Mouse (Mus musculus) thymus, postnatal 14 days (tissue): Measurements from ENCODE around the gene Lypd8.
"Not testable (repeated sequence)": the region's sequence is repeated elsewhere in the genome, so short reads cannot be mapped to it uniquely, and the experiment has no call there.

Source experiments
- DNase-seq: peaks from one replicate; pipeline ENCODE4 v3.0.0; 2021

The Lypd8 gene

DNA sequence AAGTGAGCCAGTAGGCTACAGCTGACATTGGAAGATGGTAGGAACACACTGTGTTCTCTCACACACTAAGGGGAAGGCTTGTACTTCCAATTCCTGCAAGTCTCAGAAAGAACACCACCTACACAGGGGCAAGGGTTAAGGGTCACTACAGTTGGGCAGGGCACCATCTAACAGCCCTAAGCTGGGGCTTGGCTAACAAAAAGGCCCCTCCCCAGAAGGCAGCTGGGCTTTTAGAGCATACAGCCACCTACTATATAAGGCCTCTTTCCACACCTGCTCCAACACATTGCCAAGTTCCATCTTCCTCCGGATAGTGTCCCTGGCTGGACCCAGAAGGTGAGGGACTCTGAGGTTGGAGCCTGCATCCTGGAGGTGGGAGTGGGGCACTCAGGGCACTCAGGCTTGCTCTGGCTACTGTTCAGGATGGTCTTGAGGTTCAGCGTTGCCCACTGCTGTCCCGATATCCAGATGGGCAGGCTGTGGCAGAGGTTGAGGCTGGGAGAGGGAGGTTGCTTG is at the start of gene Lypd8:
Lypd8 (plus strand) TSS at position 281 of the 516 bp plus-strand sequence.
- DNase-seq = no peak

DNA sequence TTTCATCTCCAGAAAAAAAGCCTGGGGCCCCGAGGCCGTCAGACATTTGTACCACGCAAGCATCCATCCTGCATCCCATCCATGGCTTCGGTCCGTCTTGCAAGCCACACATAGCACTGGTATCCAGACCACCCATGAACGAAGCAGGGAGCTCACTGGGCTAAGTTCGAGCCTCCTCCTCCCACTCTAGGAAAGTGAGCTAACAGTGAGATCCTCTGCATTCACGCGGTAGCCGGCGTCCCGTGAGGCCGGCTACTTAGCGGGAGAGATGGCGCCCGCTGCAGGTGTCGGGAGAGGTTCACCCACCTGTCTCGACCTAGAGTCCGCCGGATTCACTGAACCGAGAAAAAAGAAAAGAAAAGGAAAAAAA is 49.0 kb upstream of the Lypd8 start:
- no peak for DNase-seq

DNA sequence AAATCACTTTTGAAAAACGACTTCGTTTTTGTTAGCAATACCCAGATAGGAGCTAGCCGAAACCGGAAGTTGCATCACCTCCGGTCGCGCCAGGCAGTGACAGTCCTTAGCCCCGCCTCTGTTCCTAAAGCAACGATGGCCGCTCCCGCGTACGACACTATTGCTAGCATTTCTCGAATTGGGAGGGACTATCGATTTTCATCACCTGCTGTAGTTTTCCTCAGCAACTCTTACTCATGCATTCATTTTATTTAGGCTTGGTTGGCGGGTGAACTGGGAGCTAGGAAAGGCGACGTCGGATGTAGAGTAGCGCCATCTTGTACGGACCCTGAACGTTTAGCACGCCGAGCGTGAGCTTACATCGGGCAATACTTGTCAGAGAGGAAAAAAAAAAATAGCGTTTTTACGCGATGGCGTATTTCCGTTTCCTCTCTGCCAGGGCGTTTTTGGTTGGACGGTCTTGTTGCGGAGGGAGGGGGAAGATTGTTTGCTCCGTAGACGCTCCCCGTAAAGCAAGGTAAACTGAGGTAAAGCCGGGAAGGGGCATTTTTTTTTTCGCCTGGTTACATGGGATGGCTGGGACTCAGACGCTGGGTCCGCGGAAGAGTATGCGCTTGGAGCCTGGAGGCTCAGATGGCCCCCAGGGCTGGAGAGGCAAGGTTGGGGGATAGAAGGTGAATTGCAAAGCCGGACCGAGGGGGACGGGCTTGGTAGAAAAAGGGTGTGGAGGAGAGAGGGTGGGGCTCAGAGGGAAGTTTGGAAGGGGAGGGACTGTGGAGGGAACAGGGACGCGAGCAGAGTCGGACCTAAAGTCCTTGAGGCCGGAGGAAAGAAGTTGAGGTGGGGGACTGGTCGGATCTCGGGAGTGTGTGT is 48.3 kb upstream of the Lypd8 start, which contains the start of the genes Zfp672 and Sh3bp5l:
Zfp672 (minus strand) TSS at position 64 of the 873 bp plus-strand sequence.
Sh3bp5l (plus strand) TSS at position 449 of the 873 bp plus-strand sequence.
- peak; percentile 90 for DNase-seq

DNA sequence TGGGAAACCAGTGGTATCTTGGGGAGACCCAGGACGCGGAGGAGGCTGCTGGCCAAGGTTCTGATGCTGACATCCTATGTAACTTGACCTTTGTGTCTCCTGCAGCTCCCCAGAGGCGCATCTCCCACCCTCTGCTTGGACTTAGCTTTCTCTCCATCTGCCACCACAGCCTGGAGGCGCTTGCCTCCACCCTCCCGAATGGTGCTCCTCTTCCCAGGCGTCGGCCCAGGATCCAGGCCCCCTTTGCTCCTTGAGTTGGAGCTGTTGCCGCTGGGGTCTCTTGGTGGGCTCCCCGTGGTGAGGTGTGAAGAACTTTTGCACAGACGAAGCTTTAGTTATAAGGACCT is 47.7 kb upstream of the Lypd8 start:
- no peak for DNase-seq

DNA sequence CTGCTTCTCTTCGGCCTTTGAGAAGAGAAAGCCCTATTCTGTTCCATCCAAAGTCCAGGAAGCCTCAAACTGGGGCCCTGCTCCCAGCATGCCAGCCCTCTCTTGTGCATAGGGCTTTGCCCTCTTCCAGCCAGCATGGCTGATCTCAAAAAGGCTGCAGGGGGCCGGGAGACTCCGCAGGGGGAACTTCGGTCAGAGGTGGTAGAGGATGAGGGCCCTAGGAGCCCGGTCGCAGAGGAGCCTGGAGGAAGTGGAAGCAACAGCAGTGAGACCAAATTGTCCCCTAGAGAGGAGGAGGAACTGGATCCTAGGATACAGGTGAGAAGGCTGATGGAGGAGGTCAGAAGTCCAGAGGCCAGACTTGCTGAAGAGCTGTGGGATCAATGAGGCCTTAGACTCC is 47.3 kb upstream of the Lypd8 start:
- DNase-seq = peak; percentile 19

DNA sequence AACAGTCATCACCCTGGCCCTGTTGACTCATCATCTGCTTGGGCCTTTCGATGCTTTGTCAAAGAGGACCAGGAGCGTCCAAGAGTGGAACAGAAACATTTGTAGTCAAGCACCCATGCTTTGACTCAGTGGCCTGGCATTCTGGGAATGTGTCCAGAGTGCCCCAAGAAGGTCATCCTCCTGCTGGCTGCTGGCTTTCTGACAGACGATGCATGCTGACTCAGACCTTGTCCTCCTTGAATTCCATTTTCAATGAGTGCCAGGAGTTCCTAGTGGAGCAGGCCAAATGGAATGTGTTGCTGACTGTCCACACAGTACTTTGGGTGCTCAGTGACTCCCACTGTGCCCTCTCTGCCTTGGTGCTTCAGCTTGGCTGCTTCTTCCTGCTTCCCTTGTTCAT is 44.1 kb upstream of the Lypd8 start:
- DNase-seq = no peak

DNA sequence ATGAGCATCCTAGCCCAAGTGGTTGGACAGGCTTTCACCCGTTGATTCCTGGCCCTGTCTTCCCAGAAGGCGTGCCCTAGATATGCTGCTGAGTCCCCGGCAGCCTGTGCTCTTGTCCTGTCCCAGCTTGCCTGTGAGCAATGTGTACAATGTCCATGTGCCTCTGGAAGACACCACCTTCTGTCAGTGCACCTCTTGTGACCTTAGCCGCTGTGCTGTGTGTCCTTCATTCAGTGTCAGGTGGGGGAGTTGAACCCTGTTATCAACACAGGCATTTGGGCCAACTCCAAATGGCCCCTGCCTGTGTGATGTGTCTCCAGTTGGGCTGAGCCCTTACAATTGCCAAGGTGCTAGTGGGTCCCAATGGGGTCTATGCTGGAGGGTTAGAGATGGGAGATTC is 32.1 kb upstream of the Lypd8 start:
- DNase-seq = no peak

DNA sequence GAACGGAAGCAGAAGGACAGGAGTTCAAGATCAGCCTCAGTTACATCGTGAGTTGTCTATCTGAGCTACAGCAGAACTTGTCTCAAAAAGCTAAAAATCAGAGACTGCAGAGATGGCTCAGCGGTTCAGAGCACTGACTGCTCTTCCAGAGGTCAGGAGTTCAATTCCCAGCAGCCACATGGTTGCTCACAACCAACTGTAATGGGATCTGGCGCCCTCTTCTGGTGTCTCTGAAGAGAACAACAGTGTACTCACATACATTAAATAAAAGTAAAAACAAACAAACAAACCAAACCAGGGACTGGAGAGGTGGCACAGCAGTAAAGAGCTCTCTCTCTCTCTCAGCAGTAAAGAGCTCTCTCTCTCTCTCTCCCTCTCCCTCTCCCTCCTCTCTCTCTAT is 28.2 kb upstream of the Lypd8 start:
- peak; percentile 17 for DNase-seq

DNA sequence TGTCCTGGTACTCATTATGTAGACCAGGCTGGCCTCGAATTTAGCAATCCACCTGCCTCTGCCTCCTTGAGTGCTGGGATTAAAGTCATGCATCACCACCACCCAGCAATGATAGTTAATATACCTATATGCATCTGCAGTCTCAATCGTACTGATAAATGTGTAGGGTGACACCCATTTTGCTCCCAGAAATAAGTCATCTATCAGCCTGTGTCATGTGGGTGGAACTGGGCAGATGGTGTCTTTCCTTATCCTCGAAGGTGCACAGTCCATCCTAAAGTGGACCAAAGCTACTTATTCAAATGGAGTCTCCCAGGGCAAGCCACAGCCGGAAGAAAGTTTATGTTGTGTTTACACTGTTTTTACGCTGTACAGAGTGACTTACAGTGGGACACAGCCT is 27.7 kb upstream of the Lypd8 start:
- no peak for DNase-seq

DNA sequence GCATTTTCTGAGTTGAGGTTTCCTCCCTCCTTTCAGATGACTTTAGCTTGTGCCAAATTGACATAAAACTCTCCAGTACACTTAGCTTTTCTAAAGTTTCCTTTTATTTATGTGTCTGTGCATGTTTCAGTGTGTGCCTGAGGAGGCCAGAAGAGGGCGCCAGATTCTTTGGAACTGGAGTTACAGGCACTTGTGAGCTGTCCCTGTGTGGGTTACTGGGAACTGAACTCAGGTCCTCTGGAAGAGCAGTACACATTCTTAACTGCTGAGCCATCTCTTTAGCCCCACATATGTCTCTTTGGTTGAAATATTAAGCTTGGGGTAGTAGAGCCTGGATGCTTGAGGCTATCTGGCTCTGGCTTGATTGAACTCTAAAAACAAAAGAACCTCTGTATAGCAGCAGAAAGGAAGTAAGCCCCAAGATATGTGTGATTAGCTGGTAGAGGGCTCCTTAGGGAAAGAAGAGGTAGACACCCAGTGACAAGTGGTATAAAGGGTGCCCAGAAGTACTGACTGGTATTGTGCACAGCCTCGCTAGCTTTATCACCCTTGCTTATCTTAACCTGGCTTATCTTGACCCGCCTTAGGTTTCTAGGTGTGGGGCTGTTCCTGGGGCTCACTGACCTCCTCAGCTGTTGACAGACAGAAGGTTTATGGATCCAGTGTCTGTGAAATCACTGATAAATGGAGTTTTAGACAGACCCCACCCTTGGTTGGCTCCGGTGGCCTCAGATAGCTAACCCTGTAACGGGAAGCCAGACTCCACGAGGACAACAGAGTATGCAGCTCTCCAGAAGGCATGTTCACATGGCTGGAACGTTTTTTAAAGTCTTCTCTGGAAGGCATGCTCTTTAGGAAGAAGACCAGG is 25.9 kb upstream of the Lypd8 start:
- DNase-seq = peak; percentile 9

DNA sequence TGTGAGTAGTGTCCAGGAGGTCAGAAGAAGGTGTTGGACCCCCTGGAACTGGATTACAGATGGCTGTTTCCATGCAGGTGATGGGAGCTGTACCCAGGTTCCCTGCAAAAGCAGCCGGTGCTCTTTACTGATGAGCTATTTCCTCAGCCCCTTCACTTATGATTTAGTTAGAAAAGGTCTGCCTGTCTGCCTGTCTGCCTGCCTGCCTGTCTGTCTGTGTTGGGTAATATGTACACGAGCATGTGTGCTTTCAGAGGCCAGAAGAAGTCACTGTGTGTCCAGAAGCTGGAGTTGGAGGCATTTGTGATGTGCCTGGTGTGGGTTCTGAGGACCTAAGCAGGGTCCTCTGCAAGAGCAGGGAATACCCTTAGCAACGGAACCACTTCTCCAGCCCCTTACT is 25.1 kb upstream of the Lypd8 start:
- no peak for DNase-seq

DNA sequence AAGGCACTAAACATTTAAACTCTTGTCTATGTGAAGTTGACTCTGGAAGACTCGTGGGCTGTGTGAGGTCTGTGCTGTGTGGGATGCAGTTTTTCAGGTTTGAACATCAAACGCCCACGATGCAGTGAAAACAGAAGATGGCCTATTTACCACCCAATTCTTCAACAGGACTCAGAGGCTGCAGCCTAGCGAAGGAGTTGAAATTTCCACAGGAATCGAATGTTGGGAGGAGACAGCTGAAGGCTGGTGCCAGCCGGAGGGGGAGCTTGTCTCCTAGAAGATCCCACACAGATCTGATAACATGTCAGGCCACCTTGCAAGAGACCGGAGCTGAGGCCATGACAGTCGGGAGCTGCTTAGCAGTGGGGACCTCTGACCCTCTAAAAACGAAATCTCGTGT is 24.4 kb upstream of the Lypd8 start:
- no peak for DNase-seq

DNA sequence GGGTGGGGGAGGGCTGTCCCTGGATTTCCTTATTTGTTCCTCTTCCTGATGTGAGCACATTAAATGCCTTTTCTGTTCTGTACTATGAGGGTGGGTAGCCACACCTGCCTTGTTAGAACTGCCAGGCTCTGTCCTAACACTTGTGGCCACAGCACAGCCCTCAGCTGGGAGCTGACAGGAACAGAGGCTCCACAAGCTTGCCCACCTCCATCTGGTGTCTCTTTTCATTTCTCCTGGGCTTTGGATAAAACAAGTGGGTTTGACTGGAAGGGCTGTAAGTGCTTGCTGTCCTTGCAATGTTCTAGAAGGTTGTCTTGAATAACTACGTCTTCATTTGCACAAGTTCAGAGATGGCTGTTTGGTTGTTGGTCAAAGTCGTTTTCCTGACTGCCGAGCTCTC is 23.9 kb upstream of the Lypd8 start:
- no peak for DNase-seq

DNA sequence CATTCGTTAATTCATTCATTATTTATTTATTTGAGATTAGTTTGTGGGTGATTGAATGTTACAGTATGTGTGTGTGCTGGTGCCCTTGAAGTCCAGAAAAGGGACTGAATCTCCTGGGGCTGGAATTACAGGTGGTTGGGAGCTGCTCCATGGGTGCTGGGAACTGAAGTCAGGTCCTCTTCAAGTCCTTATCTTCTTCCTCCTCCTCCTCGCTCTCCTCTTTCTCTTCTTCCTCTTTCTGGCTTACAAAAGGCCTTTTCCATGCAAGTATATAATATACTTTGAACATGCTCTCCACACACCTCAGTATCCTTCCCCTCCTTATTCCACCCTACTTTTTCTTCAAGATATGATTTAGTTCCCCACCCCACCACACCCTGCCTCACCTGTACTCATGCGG is 21.8 kb upstream of the Lypd8 start:
- DNase-seq = no peak

DNA sequence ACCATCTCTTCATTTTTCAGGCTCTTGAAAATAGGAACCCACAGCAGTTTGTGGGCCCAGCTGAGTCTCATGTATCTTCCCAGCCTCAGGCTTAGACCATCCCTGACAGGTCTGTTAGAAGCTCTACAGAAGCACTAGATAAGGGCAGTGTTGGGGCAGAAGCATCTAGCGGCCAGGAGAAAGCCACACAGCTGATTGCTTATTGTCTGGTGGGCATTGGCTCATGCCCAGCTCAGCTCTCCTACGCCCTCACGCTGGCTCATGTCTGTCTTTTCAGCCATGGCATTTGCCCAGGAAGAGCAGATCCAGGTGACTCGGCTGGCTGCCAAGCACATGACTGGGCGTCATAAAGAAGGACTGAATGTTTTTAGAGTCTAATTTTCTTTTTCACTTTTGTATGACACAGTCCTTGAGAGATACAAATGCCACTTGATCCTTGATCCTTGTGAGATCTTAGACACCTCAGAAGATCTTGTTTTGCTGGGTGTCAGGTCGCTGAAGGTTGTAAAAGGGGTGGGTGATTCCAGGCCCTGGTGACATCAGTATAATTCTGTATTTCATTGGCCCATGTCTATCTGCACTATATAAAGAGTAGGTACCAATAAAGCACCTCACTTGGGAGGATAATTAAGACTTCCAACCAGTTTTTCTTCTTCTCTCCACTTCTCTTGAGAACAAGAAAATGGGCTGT is 20.9 kb upstream of the Lypd8 start:
- DNase-seq = no peak

DNA sequence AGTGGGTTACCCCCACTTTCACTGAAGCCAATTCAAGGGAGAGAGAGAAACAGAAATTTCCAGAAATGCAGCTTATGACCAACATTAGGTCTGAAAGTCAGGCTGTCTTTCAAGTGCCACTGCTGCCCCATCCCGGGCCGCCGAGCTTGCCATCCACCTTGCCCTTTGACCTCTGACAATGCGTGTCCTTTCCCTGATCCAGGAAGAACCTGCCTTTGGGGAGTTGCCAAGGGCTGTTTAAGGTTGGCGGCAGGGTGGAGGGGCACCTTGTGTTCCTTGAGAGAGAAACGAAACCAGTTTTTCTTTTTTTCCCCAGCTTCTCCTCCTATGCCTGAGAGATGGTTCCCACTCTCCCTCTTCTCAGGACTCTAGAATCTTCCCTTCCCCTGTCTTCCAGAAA is 16.3 kb upstream of the Lypd8 start:
- DNase-seq = not testable (repeated sequence)

DNA sequence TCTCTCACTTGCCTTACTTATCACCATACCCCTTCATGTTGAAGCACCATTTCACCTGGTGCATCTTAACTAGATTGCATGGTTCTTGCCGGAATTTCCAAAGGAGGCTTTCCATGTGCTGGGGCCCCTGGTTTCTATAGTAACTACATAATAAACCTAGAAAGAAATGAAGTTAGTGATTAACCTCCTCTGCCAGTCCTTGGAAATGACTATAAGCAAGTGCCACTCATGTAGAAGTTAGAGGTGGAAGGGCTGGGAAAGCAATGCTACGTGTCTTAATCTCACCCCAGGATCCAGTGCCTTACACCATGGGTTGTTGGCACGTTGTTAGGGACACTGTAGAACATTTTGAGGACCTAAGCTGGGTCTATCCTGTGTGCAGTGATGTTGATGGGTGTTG is 14.4 kb upstream of the Lypd8 start:
- no peak for DNase-seq

DNA sequence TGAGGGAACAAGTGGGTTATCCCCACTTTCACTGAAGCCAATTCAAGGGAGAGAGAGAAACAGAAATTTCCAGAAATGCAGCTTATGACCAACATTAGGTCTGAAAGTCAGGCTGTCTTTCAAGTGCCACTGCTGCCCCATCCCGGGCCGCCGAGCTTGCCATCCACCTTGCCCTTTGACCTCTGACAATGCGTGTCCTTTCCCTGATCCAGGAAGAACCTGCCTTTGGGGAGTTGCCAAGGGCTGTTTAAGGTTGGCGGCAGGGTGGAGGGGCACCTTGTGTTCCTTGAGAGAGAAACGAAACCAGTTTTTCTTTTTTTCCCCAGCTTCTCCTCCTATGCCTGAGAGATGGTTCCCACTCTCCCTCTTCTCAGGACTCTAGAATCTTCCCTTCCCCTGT is 12.7 kb upstream of the Lypd8 start:
- DNase-seq = not testable (repeated sequence)

DNA sequence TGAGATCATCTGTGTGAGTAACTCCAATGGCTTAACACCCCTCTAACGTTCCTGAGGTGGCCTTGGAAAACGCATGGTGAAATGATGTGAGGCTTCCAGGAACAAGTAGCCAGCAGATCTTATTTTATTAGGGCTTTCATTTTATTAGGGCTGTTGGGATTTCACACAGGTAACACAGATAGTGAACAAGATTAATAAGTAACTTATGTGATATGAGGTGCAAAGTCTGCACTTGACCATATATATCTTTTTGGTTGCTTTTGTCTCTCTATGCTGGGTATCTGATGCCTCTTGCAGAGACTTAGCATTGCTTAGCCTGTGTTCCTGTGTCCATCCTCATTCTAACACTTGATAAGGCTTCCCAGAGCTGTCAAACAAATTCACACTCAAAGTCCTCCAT is 1.6 kb upstream of the Lypd8 start:
- DNase-seq = no peak

DNA sequence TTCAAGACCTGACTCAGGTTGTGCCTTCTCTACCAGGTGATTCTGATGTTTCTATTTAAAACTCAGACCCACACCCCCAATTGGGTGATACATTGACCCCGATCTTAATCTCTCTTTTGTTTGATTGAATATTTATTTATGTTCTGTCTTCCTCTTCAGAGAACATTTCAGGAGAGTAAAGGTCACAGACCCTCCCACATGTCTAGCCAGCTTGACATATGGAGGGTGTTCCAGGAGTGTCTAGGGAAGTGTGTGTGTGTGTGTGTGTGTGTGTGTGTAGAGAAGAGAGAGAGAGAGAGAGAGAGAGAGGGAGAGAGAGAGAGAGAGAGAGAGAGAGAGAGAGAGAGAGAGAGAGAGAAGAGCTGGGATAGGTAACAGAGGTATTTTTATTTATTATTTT is 1.2 kb upstream of the Lypd8 start:
- no peak for DNase-seq

DNA sequence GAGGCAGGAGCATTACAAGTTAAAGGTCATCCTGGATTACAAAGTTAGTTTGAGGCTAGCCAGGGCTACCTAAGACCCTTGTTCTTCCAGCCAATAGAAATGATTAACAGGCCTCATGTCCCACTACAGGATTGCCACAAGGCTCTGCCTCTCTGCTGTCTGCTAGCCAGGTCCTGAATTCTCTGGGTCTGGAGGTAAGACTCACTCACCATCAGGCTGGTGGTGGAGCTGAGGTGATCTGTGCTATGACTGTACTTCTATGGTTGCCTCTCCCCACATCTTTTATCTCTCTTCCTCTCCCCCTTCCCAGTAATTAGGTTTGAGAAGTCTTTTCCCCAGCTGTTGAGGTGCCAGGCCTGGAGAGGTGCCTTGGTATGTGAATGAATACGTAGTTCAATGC is 673 bp downstream of the Lypd8 start:
- DNase-seq = no peak

DNA sequence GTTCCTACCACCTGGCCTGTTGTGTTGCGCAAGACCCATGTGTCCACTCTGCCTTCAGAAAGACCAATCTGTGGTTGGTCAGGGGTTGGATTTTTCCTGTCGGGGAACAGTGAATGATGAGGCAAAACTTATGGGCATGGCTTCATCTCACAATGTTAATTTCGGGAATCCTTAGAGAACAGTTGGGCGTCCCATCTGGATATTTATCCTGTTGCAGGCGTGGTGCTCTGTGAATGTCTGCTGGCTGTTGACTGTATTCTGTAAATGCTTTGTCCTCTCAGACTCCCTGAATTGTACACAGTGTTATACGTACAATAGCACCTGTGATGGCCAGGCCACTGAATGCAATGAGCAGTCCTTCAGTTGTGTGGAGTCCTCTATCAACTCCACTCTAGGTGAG is 3.6 kb downstream of the Lypd8 start:
- no peak for DNase-seq

DNA sequence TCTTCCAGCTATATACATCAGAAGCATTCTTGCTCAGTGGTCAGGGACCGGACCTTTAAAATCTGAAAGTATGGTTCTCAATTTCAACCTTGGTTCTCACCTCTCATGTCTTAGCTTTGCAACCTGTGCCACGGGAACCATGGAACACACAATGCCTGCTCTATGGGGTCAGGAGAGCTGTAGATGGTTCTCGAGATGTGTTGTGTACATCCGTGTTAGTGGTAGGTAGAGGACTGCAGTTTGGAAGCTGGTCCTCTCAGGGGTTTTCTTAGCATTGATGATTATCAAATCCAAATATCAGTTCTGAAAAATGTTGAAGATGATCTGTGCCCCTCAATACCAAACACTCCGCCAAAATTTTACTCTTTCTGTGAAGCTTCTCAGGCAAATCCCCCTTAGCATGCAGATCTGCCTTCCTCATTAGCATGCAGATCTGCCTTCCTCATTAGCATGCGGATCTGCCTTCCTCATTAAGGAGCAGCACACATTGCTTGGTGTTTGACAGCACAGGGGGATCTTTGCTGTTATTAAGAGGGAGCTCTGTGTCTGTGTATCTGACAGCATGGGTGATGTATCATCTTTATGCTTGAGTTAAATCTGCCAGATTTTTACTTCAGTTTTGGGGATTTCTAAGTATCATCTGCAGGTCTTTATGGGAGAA is 21.3 kb downstream of the Lypd8 start:
- no peak for DNase-seq
